In the genomic region with DNA sequence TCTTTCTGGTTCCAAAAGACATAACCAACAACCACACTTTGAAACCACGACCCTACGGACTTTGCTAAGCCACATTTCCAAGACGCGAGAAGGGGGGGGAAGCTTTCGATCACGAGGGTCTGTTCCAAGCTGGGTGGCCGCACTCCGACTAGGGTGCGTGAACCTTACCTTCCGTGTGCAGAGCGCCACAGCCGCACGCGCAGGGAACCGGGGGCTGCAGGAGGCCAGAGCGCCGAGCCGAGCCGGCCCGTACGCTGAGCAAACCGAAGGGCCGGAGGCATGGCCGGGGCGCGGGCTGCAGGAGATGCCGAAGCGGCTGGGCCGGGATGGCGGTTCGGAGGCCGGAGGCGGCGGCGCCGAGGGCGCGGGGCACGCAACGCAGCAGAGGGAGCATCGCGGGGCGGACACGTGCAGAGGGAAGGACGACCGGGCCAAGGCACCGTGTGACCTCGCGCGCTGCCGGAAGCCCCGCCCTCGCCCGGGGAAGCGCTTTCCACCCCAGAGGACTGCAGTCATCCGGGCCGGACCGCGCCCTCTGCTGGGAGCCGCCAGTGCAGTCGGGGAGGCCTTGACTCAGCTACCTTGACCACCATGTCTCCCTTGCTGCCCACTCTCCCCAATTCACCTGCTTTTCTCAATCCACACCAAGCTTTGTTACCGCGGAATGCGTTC, we compare ENCODE assay signal across 8 mouse cellular contexts. TPM values are rescaled to one million over a fixed set of nuclear protein-coding genes. Genes with fewer than 3 reads are reported as not detected.
DNase-seq lines count a peak whose midpoint lies in the region; ATAC-seq lines count a peak whose summit lies in the region.

C1qbp (minus strand) TSS at position 470 of the 672 bp plus-strand sequence.

- H3K4me2 ChIP-seq in hindbrain, embryonic 13.5 days: peak within 1 kb of the TSS; percentile 67

- H3K36me3 ChIP-seq in hindbrain, embryonic 13.5 days: peaks cover 71% of the 10 kb centered on the region

- H3K27ac ChIP-seq in hindbrain, embryonic 13.5 days: peak within 1 kb of the TSS; percentile 56; the same call in 1 of the 2 replicates

- peak within 1 kb of the TSS; percentile 100 for H3K4me3 ChIP-seq in hindbrain, embryonic 13.5 days

- no peaks in the 10 kb centered on the region for H3K9me3 ChIP-seq in hindbrain, embryonic 13.5 days

- WGBS in hindbrain, embryonic 13.5 days: under 1% methylated on average over 64 of the region's 64 CpGs

- DNase-seq in T-cell, adult 2 months (ENCODE audit: low spot score): peak; percentile 90
- peak; percentile 96 to 98 for DNase-seq in cerebellum, postnatal 25 days
- DNase-seq in frontal cortex, postnatal 25 days (ENCODE audit: low spot score in 2 of 2): peak; percentile 87
- peak; percentile 94 to 96 for DNase-seq in layer of hippocampus, postnatal 25 days (ENCODE audit: extremely low spot score in 1 of 2, low spot score in 1 of 2)
- DNase-seq in lung, postnatal 14 days: peak; percentile 97
- DNase-seq in ovary, postnatal 36 days (ENCODE audit: low spot score): peak; percentile 95
- peak; percentile 96 for DNase-seq in thymus, postnatal 14 days

- peak; percentile 95 for ATAC-seq in hindbrain, embryonic 13.5 days (ENCODE audit: low FRiP score)

- peak within 1 kb of the TSS; percentile 93 for H3K9ac ChIP-seq in hindbrain, embryonic 13.5 days

- peaks cover 22% of the 10 kb centered on the region for H3K4me1 ChIP-seq in hindbrain, embryonic 13.5 days (replicated peaks)

- no peaks in the 10 kb centered on the region for H3K27me3 ChIP-seq in hindbrain, embryonic 13.5 days

RNA-seq across cellular contexts. Expression of gene C1qbp, which starts in this region (rescaled TPM):
- 191 and 192 TPM in 2 replicates for polyA plus RNA-seq in hindbrain, embryonic 13.5 days (2015; fragmentation: Nextera tagmentation; extraction: Ambion mirVana)
- 100 to 1,000 TPM; 101 to 111 TPM for total RNA-seq in layer of hippocampus, postnatal 25 days (2021)

Comparison
In these comparisons a context has a peak if more than half of its experiments do, and no peak if none do; other contexts are left out.
1. Peak in every context shown above with its lines: DNase-seq, ATAC-seq, H3K4me3 ChIP-seq and H3K27ac ChIP-seq.